Mouse (Mus musculus) cerebellum, adult 8-10 months (tissue): ENCODE measurements at regions not wholly inside any gene's neighbourhood (a gene's known extent, or its start where the extent isn't known, plus 50 kb on each side); places are given as distances from the start of the nearest gene placed in this dataset.

Experiments used
- DNase-seq: peaks from one replicate; pipeline ENCODE4 v3.0.0; 2022

GRCm38 (mm10) chr14:23237376-23237775 lies 776.9 kb downstream of the Kcnma1 start:
- no peak for DNase-seq

- no peak for DNase-seq
Measured at GRCm38 (mm10) chr14:23198676-23199075, 815.6 kb downstream of the Kcnma1 start.

GRCm38 (mm10) chr14:23194569-23195529 lies 819.4 kb downstream of the Kcnma1 start:
- no peak for DNase-seq

GRCm38 (mm10) chr14:23192566-23192965 lies 821.7 kb downstream of the Kcnma1 start:
- DNase-seq = no peak

GRCm38 (mm10) chr14:23185359-23185758 lies 828.9 kb downstream of the Kcnma1 start:
- DNase-seq = no peak

- no peak for DNase-seq
Measured at GRCm38 (mm10) chr14:23169346-23169745, 844.9 kb downstream of the Kcnma1 start.

GRCm38 (mm10) chr14:23160567-23160966 lies 853.7 kb downstream of the Kcnma1 start:
- DNase-seq = no peak

- DNase-seq = no peak
Measured at GRCm38 (mm10) chr14:23150431-23150830, 863.9 kb downstream of the Kcnma1 start.

GRCm38 (mm10) chr14:23146981-23147380 lies 867.3 kb downstream of the Kcnma1 start:
- no peak for DNase-seq

GRCm38 (mm10) chr14:23140385-23140784 lies 873.9 kb downstream of the Kcnma1 start:
- no peak for DNase-seq

- no peak for DNase-seq
Measured at GRCm38 (mm10) chr14:23134723-23135122, 879.6 kb downstream of the Kcnma1 start.

GRCm38 (mm10) chr14:23131736-23132519 lies 882.4 kb downstream of the Kcnma1 start:
- no peak for DNase-seq

- no peak for DNase-seq
Measured at GRCm38 (mm10) chr14:23115889-23116510, 898.3 kb downstream of the Kcnma1 start.

- DNase-seq = no peak
Measured at GRCm38 (mm10) chr14:23114910-23115309, 899.4 kb downstream of the Kcnma1 start.

GRCm38 (mm10) chr14:23114456-23114855 lies 899.8 kb downstream of the Kcnma1 start:
- DNase-seq = no peak

- DNase-seq = no peak
Measured at GRCm38 (mm10) chr14:23112369-23112768, 901.9 kb downstream of the Kcnma1 start.

- no peak for DNase-seq
Measured at GRCm38 (mm10) chr14:23108590-23108989, 905.7 kb downstream of the Kcnma1 start.

- DNase-seq = peak; percentile 22
Measured at GRCm38 (mm10) chr14:23107466-23107865, 906.8 kb downstream of the Kcnma1 start.
